Mouse (Mus musculus) forebrain, embryonic 16.5 days (tissue): Measurements from ENCODE around the gene 4930469K13Rik. TPM values are rescaled to one million over a fixed set of nuclear protein-coding genes. Genes with fewer than 3 reads are reported as not detected.
A peak's percentile ranks its signal among the peaks of the same experiment; 100 is the strongest.

Experiments
- ATAC-seq: fragments of 200-750 bp; cut with Nextera tagmentation; 2 replicates; pipeline ENCODE4 v1.8.0; 2017; ENCODE audit warnings: mild to moderate bottlenecking, moderate library complexity
- H3K27ac ChIP-seq: fragments of 300-500 bp; sonication (generic); 2 replicates; pipeline ENCODE4 v1.5.1; 2014; ENCODE audit warnings: low read length, control low read depth
- H3K27me3 ChIP-seq: fragments of 300-500 bp; sonication (generic); replicated peaks from 2 replicates; pipeline ENCODE4 v1.6.1; 2014; ENCODE audit warnings: low read length; ENCODE audit not compliant: control insufficient read depth, insufficient read depth
- H3K36me3 ChIP-seq: fragments of 300-500 bp; sonication (generic); 2 replicates; pipeline ENCODE4 v1.6.1; 2014; ENCODE audit not compliant: control insufficient read depth, insufficient read depth
- H3K4me1 ChIP-seq: fragments of 300-500 bp; sonication (generic); replicated peaks from 2 replicates; pipeline ENCODE4 v1.6.1; 2014; ENCODE audit warnings: low read length; ENCODE audit not compliant: control insufficient read depth, insufficient read depth
- H3K4me2 ChIP-seq: fragments of 300-500 bp; sonication (generic); 2 replicates; pipeline ENCODE4 v1.6.1; 2014; ENCODE audit warnings: mild to moderate bottlenecking, low read length, control low read depth
- H3K4me3 ChIP-seq: fragments of 300-500 bp; sonication (generic); replicated peaks from 2 replicates; pipeline ENCODE4 v1.5.1; 2014; ENCODE audit warnings: mild to moderate bottlenecking, low read length, control low read depth
- H3K9ac ChIP-seq: fragments of 300-500 bp; sonication (generic); replicated peaks from 2 replicates; pipeline ENCODE4 v1.6.1; 2014; ENCODE audit warnings: low read depth, low read length, control low read depth
- H3K9me3 ChIP-seq: fragments of 300-500 bp; sonication (generic); 2 replicates; pipeline ENCODE4 v1.6.1; 2016; ENCODE audit warnings: low read length; ENCODE audit not compliant: control insufficient read depth
- WGBS: fragments of 180-500 bp; shearing (Covaris S2); extraction: QIAGEN DNeasy Blood & Tissue Kit; methylation state at CpG from one replicate; pipeline ENCODE4 v1.1.7; 2014; 5-methylcytosine and 5-hydroxymethylcytosine counted together
- polyA plus RNA-seq: library from polyadenylated mRNA; unstranded; fragments of >200 nt; fragmentation: Nextera tagmentation; extraction: Ambion mirVana; gene quantifications from 2 replicates; pipeline ENCODE4 v1.2.1, GENCODE M21; 2015

Gene 4930469K13Rik
- polyA plus RNA-seq, 1 experiment from 2014 or later = not detected

- Histone ChIP-seq H3K4me3 (no peak overlapping the region), H3K4me2 (no peak overlapping the region), H3K9me3 (no peaks in the 10 kb centered on the region), H3K27ac (no peak overlapping the region), H3K4me1 (no peaks in the 10 kb centered on the region), H3K9ac (no peak overlapping the region), H3K27me3 (peaks cover 15% of the 10 kb centered on the region), H3K36me3 (no peaks in the 10 kb centered on the region)
- peak; percentile 93 for ATAC-seq
- WGBS = 64% methylated on average over 8 of the region's 8 CpGs
Observed at GRCm38 (mm10) chr11:34086164-34086751, 12.1 kb downstream of the 4930469K13Rik start.

- Histone ChIP-seq H3K36me3 (no peaks in the 10 kb centered on the region), H3K27me3 (peaks cover 16% of the 10 kb centered on the region), H3K9me3 (no peaks in the 10 kb centered on the region), H3K4me3 (no peak overlapping the region), H3K27ac (no peak overlapping the region), H3K9ac (no peak overlapping the region), H3K4me1 (peaks cover 6% of the 10 kb centered on the region), H3K4me2 (no peak overlapping the region)
- ATAC-seq = no peak
- 74% methylated on average over 2 of the region's 2 CpGs for WGBS
Observed at GRCm38 (mm10) chr11:34084639-34085038, 13.7 kb downstream of the 4930469K13Rik start.

GRCm38 (mm10) chr11:34083795-34084194 lies 14.6 kb downstream of the 4930469K13Rik start:
- 84% methylated on average over 7 of the region's 7 CpGs for WGBS

GRCm38 (mm10) chr11:34079542-34080464 lies 18.6 kb downstream of the 4930469K13Rik start:
- H3K9ac ChIP-seq = no peak overlapping the region
- H3K36me3 ChIP-seq = no peaks in the 10 kb centered on the region
- WGBS = 49% methylated on average over 6 of the region's 6 CpGs
- no peak overlapping the region for H3K4me3 ChIP-seq
- no peak overlapping the region for H3K27ac ChIP-seq
- no peak overlapping the region for H3K4me2 ChIP-seq
- peaks cover 5% of the 10 kb centered on the region for H3K27me3 ChIP-seq
- H3K4me1 ChIP-seq = peaks cover 7% of the 10 kb centered on the region
- peak; percentile 75 for ATAC-seq
- no peaks in the 10 kb centered on the region for H3K9me3 ChIP-seq

More at GRCm38 (mm10) chr11:34083795-34084194, 14.6 kb downstream of the 4930469K13Rik start:
- Histone ChIP-seq H3K36me3 (no peaks in the 10 kb centered on the region), H3K27ac (no peak overlapping the region), H3K4me1 (peaks cover 7% of the 10 kb centered on the region), H3K4me2 (no peak overlapping the region), H3K9ac (no peak overlapping the region), H3K9me3 (no peaks in the 10 kb centered on the region), H3K27me3 (peaks cover 10% of the 10 kb centered on the region), H3K4me3 (no peak overlapping the region)
- no peak for ATAC-seq

GRCm38 (mm10) chr11:34078581-34078980 lies 19.8 kb downstream of the 4930469K13Rik start:
- ATAC-seq = no peak
- H3K4me3 ChIP-seq = no peak overlapping the region
- no peak overlapping the region for H3K27ac ChIP-seq
- H3K4me1 ChIP-seq = peaks cover 7% of the 10 kb centered on the region
- no peaks in the 10 kb centered on the region for H3K36me3 ChIP-seq
- H3K4me2 ChIP-seq = no peak overlapping the region
- H3K9ac ChIP-seq = no peak overlapping the region
- H3K9me3 ChIP-seq = no peaks in the 10 kb centered on the region
- peaks cover 9% of the 10 kb centered on the region; the same call in 1 of the 2 replicates for H3K27me3 ChIP-seq
- WGBS = 94% methylated on average over 7 of the region's 7 CpGs

GRCm38 (mm10) chr11:34077870-34078269 lies 20.5 kb downstream of the 4930469K13Rik start:
- Histone ChIP-seq H3K27me3 (peaks cover 10% of the 10 kb centered on the region; the same call in 1 of the 2 replicates), H3K27ac (no peak overlapping the region), H3K4me3 (no peak overlapping the region), H3K36me3 (no peaks in the 10 kb centered on the region), H3K9ac (no peak overlapping the region), H3K9me3 (no peaks in the 10 kb centered on the region), H3K4me1 (peaks cover 7% of the 10 kb centered on the region), H3K4me2 (no peak overlapping the region)
- ATAC-seq = no peak
- 78% methylated on average over 2 of the region's 2 CpGs for WGBS

GRCm38 (mm10) chr11:34073776-34074175 lies 24.6 kb downstream of the 4930469K13Rik start:
- Histone ChIP-seq H3K4me3 (no peak overlapping the region), H3K36me3 (no peaks in the 10 kb centered on the region), H3K4me1 (no peaks in the 10 kb centered on the region), H3K9me3 (no peaks in the 10 kb centered on the region), H3K4me2 (no peak overlapping the region), H3K27me3 (0 out of 2 replicates have a peak, but pooled peaks cover 9% of the 10 kb centered on the region), H3K9ac (no peak overlapping the region), H3K27ac (no peak overlapping the region)
- ATAC-seq = no peak
- 15% methylated on average over 15 of the region's 15 CpGs for WGBS

GRCm38 (mm10) chr11:34072309-34072708 lies 26.0 kb downstream of the 4930469K13Rik start:
- Histone ChIP-seq H3K4me3 (no peak overlapping the region), H3K36me3 (no peaks in the 10 kb centered on the region), H3K27me3 (0 out of 2 replicates have a peak, but pooled peaks cover 9% of the 10 kb centered on the region), H3K4me2 (no peak overlapping the region), H3K9ac (no peak overlapping the region), H3K27ac (no peak overlapping the region), H3K4me1 (no peaks in the 10 kb centered on the region), H3K9me3 (no peaks in the 10 kb centered on the region)
- no peak for ATAC-seq
- WGBS = 78% methylated on average over 4 of the region's 4 CpGs

GRCm38 (mm10) chr11:34070596-34070995 lies 27.8 kb downstream of the 4930469K13Rik start:
- Histone ChIP-seq H3K9ac (no peak overlapping the region), H3K4me2 (no peak overlapping the region), H3K9me3 (no peaks in the 10 kb centered on the region), H3K4me1 (no peaks in the 10 kb centered on the region), H3K27me3 (0 out of 2 replicates have a peak, but pooled peaks cover 7% of the 10 kb centered on the region), H3K27ac (no peak overlapping the region), H3K36me3 (no peaks in the 10 kb centered on the region), H3K4me3 (no peak overlapping the region)
- ATAC-seq = no peak
